ENCODE assay signal across 17 mouse cellular contexts in the genomic region with DNA sequence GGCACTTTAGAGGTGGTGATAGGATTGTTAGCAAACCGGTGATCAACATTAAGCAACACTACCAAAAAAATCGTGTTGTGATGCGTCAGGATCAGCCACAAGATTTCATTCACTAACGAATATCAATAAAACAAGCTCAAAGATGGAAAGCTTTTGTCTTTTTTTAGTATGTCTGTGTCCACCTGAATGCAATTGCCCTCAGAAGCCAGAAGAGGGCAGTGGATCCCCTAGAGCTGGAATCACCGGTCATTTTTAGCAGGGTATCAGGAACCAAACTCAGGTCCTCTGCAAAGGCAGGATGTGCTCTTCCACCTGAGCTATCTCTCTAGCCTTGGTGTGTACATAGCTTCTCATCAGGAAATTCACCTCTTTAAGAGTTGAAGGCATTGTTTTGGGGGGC. TPM values are rescaled to one million over a fixed set of nuclear protein-coding genes. Genes with fewer than 3 reads are reported as not detected.
DNase-seq lines count a peak whose midpoint lies in the region; ATAC-seq and TF ChIP-seq lines count a peak whose summit lies in the region.
"Had no signal": no experiment of that assay in that cellular context is flagged by ENCODE, and none has a peak within 500 bp of the region (broad histone marks: within the 10 kb centered on the region; RNA-seq: fewer than 3 reads in every experiment).

No protein-coding gene starts in this region.

- no peaks in the 10 kb centered on the region for H3K36me3 ChIP-seq in heart, adult 2 months (ENCODE audit: control insufficient read depth, insufficient read depth, low read length)
- peaks cover 3% of the 10 kb centered on the region; the same call in 1 of the 2 replicates for H3K36me3 ChIP-seq in heart, embryonic 11.5 days (ENCODE audit: control insufficient read depth, insufficient read depth, low read length)
- H3K36me3 ChIP-seq in liver, postnatal 0 days (replicated peaks; ENCODE audit: insufficient read depth, low read length), result peaks cover 6% of the 10 kb centered on the region; the same call in 1 of the 2 replicates
- no peaks in the 10 kb centered on the region for H3K36me3 ChIP-seq in ES-Bruce4 (ENCODE audit: control insufficient read depth, insufficient read depth, low read length, poor library complexity, severe bottlenecking)

- H3K9me3 ChIP-seq in heart, embryonic 11.5 days (replicated peaks; ENCODE audit: control insufficient read depth, low read length), result no peaks in the 10 kb centered on the region
- H3K9me3 ChIP-seq in liver, postnatal 0 days (ENCODE audit: low read length), result no peaks in the 10 kb centered on the region
- no peaks in the 10 kb centered on the region for H3K9me3 ChIP-seq in ES-Bruce4 (replicated peaks; ENCODE audit: control insufficient read depth, insufficient read depth, low read length, poor library complexity, severe bottlenecking)
- H3K9me3 ChIP-seq: embryonic facial prominence, embryonic 12.5 days; limb, embryonic 12.5 days; midbrain, embryonic 12.5 days had no signal

- TF ChIP-seq EP300 in heart, adult 2 months (IDR thresholded peaks at IDR 0.05; ENCODE audit: insufficient read depth, low read depth, low read length), result no peak
- TF ChIP-seq EP300 in liver, postnatal 0 days (IDR thresholded peaks at IDR 0.05; ENCODE audit: low read depth), result no peak
- TF ChIP-seq EP300 in ES-Bruce4 (IDR thresholded peaks at IDR 0.05; ENCODE audit: insufficient read depth, low read depth, low read length), result no peak

- H3K4me3 ChIP-seq in heart, adult 2 months, result no peak overlapping the region
- H3K4me3 ChIP-seq in heart, embryonic 11.5 days (ENCODE audit: low read depth, low read length), result no peak overlapping the region
- H3K4me3 ChIP-seq in liver, postnatal 0 days (ENCODE audit: low read depth, low read length), result no peak overlapping the region
- no peak overlapping the region for H3K4me3 ChIP-seq in ES-Bruce4 (ENCODE audit: low read depth, low read length)
- H3K4me3 ChIP-seq: embryonic facial prominence, embryonic 12.5 days; limb, embryonic 12.5 days; midbrain, embryonic 12.5 days had no signal

- H3K27me3 ChIP-seq in heart, adult 2 months (ENCODE audit: control insufficient read depth, insufficient read depth, low read length), result no peaks in the 10 kb centered on the region
- no peaks in the 10 kb centered on the region for H3K27me3 ChIP-seq in heart, embryonic 11.5 days (ENCODE audit: control insufficient read depth, insufficient read depth, low read length)
- H3K27me3 ChIP-seq in liver, postnatal 0 days (ENCODE audit: insufficient read depth, low read length), result no peaks in the 10 kb centered on the region
- no peaks in the 10 kb centered on the region for H3K27me3 ChIP-seq in ES-Bruce4 (ENCODE audit: control insufficient read depth, insufficient read depth, low read length, poor library complexity, severe bottlenecking)
- H3K27me3 ChIP-seq: embryonic facial prominence, embryonic 12.5 days; limb, embryonic 12.5 days; midbrain, embryonic 12.5 days; Patski had no signal

- no peak overlapping the region for H3K4me2 ChIP-seq in heart, embryonic 11.5 days
- H3K4me2 ChIP-seq in liver, postnatal 0 days (ENCODE audit: low read depth, low read length), result no peak overlapping the region
- H3K4me2 ChIP-seq: embryonic facial prominence, embryonic 12.5 days; limb, embryonic 12.5 days; midbrain, embryonic 12.5 days had no signal

- no peak overlapping the region for H3K9ac ChIP-seq in heart, adult 2 months (ENCODE audit: low read depth, low read length)
- no peak overlapping the region for H3K9ac ChIP-seq in heart, embryonic 11.5 days (ENCODE audit: low read depth, low read length)
- no peak overlapping the region for H3K9ac ChIP-seq in liver, postnatal 0 days (replicated peaks)
- H3K9ac ChIP-seq in ES-Bruce4 (ENCODE audit: low read depth, poor library complexity, severe bottlenecking), result no peak overlapping the region
- H3K9ac ChIP-seq: embryonic facial prominence, embryonic 12.5 days; limb, embryonic 12.5 days; midbrain, embryonic 12.5 days had no signal

- H3K79me2 ChIP-seq in heart, adult 2 months (replicated peaks; ENCODE audit: control insufficient read depth, insufficient read depth, low read length), result no peaks in the 10 kb centered on the region

- no peak for DNase-seq in heart, adult 2 months
- DNase-seq in liver, postnatal 0 days, result no peak
- DNase-seq in liver, result no peak
- peak; percentile 25 for DNase-seq in induced T-regulatory cell, adult 2 months (ENCODE audit: low read depth)
- DNase-seq in urinary bladder, postnatal 14 days (ENCODE audit: low spot score), result no peak
- DNase-seq in layer of hippocampus, postnatal 25 days (ENCODE audit: extremely low spot score in 1 of 2, low spot score in 1 of 2), result no peak
- DNase-seq: cerebellum, postnatal 25 days; heart, adult 11 months; heart, postnatal 14 days; kidney, postnatal 10 days; thymus, postnatal 25 days had no signal

- no peak overlapping the region for H3K27ac ChIP-seq in heart, adult 2 months
- no peak overlapping the region for H3K27ac ChIP-seq in heart, embryonic 11.5 days (ENCODE audit: low read depth, low read length)
- no peak overlapping the region for H3K27ac ChIP-seq in liver, postnatal 0 days (ENCODE audit: low read depth)
- no peak overlapping the region for H3K27ac ChIP-seq in ES-Bruce4 (ENCODE audit: insufficient read depth, low read length)
- H3K27ac ChIP-seq: embryonic facial prominence, embryonic 12.5 days; limb, embryonic 12.5 days; midbrain, embryonic 12.5 days had no signal

- peak; percentile 52 for TF ChIP-seq CTCF in heart, adult 2 months (IDR thresholded peaks at IDR 0.05)
- peak; percentile 51 for TF ChIP-seq CTCF in liver, postnatal 0 days (IDR thresholded peaks at IDR 0.05; ENCODE audit: low read depth)
- TF ChIP-seq CTCF in ES-Bruce4 (IDR thresholded peaks at IDR 0.05; ENCODE audit: low read depth, low read length), result peak; percentile 30

- 78% methylated on average over 5 of the region's 5 CpGs for WGBS in heart, adult 2 months
- 69% methylated on average over 5 of the region's 5 CpGs for WGBS in heart, embryonic 11.5 days (ENCODE audit: insufficient replicate concordance)
- WGBS in liver, postnatal 0 days (ENCODE audit: insufficient replicate concordance), result 77% methylated on average over 5 of the region's 5 CpGs

- intact Hi-C loops in heart, adult 2 months (cut with DNase I), result loop anchor here (5.0 kb wide), 1 partner anchor 198 kb away; no protein-coding TSS in a partner anchor

- no peak for TF ChIP-seq POLR2A in heart, adult 2 months (IDR thresholded peaks at IDR 0.05; ENCODE audit: insufficient read depth, low read depth, low read length)
- TF ChIP-seq POLR2A in ES-Bruce4 (IDR thresholded peaks at IDR 0.05; ENCODE audit: insufficient read depth, low read length), result no peak

- no peak for ATAC-seq in heart, embryonic 11.5 days (replicated peaks; ENCODE audit: insufficient number of reproducible peaks, low FRiP score, low TSS enrichment)
- ATAC-seq in liver, postnatal 0 days, result no peak
- ATAC-seq: Patski had no signal

- peaks cover 2% of the 10 kb centered on the region; the same call in 1 of the 2 replicates for H3K4me1 ChIP-seq in heart, adult 2 months (ENCODE audit: control insufficient read depth, insufficient read depth, low read length)
- no peaks in the 10 kb centered on the region for H3K4me1 ChIP-seq in heart, embryonic 11.5 days (ENCODE audit: control insufficient read depth, insufficient read depth, low read length)
- no peaks in the 10 kb centered on the region for H3K4me1 ChIP-seq in liver, postnatal 0 days (ENCODE audit: insufficient read depth)
- H3K4me1 ChIP-seq in ES-Bruce4 (ENCODE audit: control insufficient read depth, insufficient read depth, low read length), result no peaks in the 10 kb centered on the region

RNA-seq across cellular contexts. Expression of a gene that starts 20.7 kb away (rescaled TPM):
- total RNA-seq in heart, adult 2 months (2021), result not detected
- 0.35 and 0.47 TPM in 2 replicates for polyA plus RNA-seq in heart, adult 2 months (2012; rRNA removed)
- polyA plus RNA-seq in heart, embryonic 11.5 days (2014; fragmentation: Nextera tagmentation; extraction: Ambion mirVana), result 3.4 TPM in 2 replicates
- polyA plus RNA-seq in liver, postnatal 0 days (2015; fragmentation: Nextera tagmentation; extraction: Ambion mirVana), result not detected in 2 replicates
- polyA plus RNA-seq in ES-Bruce4 (2011; ENCODE audit: insufficient read depth, insufficient read length, low read depth, missing spikeins), result 1.3 TPM in 1 of 2 replicates, not detected in the other
- 100 to 1,000 TPM; 681 to 734 TPM for total RNA-seq in layer of hippocampus, postnatal 25 days (2021)
- polyA plus RNA-seq: Patski had no signal
